Mouse (Mus musculus) ES-Bruce4 (cell line): ENCODE measurements around the gene Ifit1bl2. TPM values are rescaled to one million over a fixed set of nuclear protein-coding genes. Genes with fewer than 3 reads are reported as not detected.

Experiments
- H3K27ac ChIP-seq: 2 replicates; pipeline ENCODE4 v1.5.1; 2012; ENCODE audit warnings: low read length, inconsistent platforms; ENCODE audit not compliant: insufficient read depth
- H3K27me3 ChIP-seq: 2 replicates; pipeline ENCODE4 v1.6.1; 2012; ENCODE audit warnings: mild to moderate bottlenecking, low read length, inconsistent platforms; ENCODE audit not compliant: control insufficient read depth, poor library complexity, insufficient read depth, severe bottlenecking
- H3K36me3 ChIP-seq: 2 replicates; pipeline ENCODE4 v1.6.1; 2012; ENCODE audit warnings: inconsistent platforms, mild to moderate bottlenecking, low read length, moderate library complexity; ENCODE audit not compliant: control insufficient read depth, poor library complexity, insufficient read depth, severe bottlenecking
- H3K4me1 ChIP-seq: one replicate; pipeline ENCODE4 v1.8.1; 2011; ENCODE audit warnings: low read length; ENCODE audit not compliant: control insufficient read depth, insufficient read depth
- H3K4me3 ChIP-seq: 2 replicates; pipeline ENCODE4 v1.5.1; 2011; ENCODE audit warnings: low read depth, mild to moderate bottlenecking, low read length
- H3K9ac ChIP-seq: 2 replicates; pipeline ENCODE4 v1.6.1; 2012; ENCODE audit warnings: low read depth, mild to moderate bottlenecking, inconsistent platforms; ENCODE audit not compliant: poor library complexity, severe bottlenecking
- H3K9me3 ChIP-seq: replicated peaks from 2 replicates; pipeline ENCODE4 v1.6.1; 2012; ENCODE audit warnings: mild to moderate bottlenecking, low read length, inconsistent platforms; ENCODE audit not compliant: control insufficient read depth, poor library complexity, insufficient read depth, severe bottlenecking
- CTCF ChIP-seq: IDR thresholded peaks from one replicate; pipeline ENCODE4 v1.8.1; 2011; ENCODE audit warnings: low read depth, low read length
- EP300 ChIP-seq: IDR thresholded peaks from 2 replicates; pipeline ENCODE4 v1.6.1; 2011; ENCODE audit warnings: low read depth, low read length; ENCODE audit not compliant: insufficient read depth
- POLR2A ChIP-seq: IDR thresholded peaks from one replicate; pipeline ENCODE4 v1.8.1; 2011; ENCODE audit warnings: low read length; ENCODE audit not compliant: insufficient read depth
- polyA plus RNA-seq: library from polyadenylated mRNA; stranded (reverse); fragments of >200 nt; gene quantifications from 2 replicates; pipeline ENCODE4 v1.2.4, GENCODE M21; 2011; ENCODE audit warnings: low read depth; ENCODE audit not compliant: missing spikeins, insufficient read depth, insufficient read length

Gene Ifit1bl2
- polyA plus RNA-seq, 1 experiment, result not detected

- TF ChIP-seq EP300, result no peak
- no peak for TF ChIP-seq CTCF
- no peak for TF ChIP-seq POLR2A
- Histone ChIP-seq H3K27me3 (no peaks in the 10 kb centered on the region), H3K4me1 (no peaks in the 10 kb centered on the region), H3K4me3 (no peak overlapping the region), H3K36me3 (no peaks in the 10 kb centered on the region), H3K9ac (no peak overlapping the region), H3K27ac (no peak overlapping the region), H3K9me3 (no peaks in the 10 kb centered on the region)
Measured at GRCm38 (mm10) chr19:34577121-34577520, 63.4 kb downstream of the Ifit1bl2 start.

DNA sequence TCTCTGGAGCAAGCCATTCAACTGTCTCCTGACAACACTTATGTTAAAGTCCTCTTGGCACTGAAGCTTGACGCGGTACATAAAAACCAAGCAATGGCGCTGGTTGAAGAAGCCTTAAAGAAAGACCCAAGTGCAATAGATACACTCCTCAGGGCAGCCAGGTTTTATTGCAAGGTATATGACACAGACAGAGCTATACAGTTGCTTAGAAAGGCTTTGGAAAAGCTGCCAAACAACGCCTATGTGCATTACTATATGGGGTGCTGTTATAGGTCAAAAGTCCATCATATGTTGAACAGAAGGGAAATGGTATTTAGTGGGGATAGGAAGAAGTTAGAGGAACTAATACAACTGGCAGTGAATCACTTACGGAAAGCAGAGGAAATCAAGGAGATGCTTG is 66.9 kb downstream of the Ifit1bl2 start:
- Histone ChIP-seq H3K27me3 (no peaks in the 10 kb centered on the region), H3K9ac (no peak overlapping the region), H3K4me3 (no peak overlapping the region), H3K36me3 (no peaks in the 10 kb centered on the region), H3K9me3 (no peaks in the 10 kb centered on the region), H3K4me1 (no peaks in the 10 kb centered on the region), H3K27ac (no peak overlapping the region)
- no peak for TF ChIP-seq POLR2A
- no peak for TF ChIP-seq EP300
- TF ChIP-seq CTCF, result no peak

DNA sequence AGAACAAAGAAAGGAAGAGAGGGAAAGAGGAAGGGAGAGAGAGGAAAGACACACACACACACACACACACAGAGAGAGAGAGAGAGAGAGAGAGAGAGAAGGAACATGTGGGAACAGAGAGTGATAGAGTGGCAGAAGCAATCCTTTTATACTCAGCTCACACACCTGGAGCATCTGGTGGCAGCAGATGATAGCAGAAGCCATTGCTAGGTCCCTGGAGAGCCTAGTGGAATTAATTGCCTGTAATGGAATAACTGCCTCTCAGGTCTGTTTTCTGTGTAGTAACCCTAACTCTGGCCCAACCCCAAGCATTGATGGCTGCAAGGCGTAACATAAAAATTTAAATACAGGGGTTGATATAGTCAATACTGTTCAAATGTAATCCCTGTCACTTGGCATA is 69.5 kb downstream of the Ifit1bl2 start:
- Histone ChIP-seq H3K4me3 (no peak overlapping the region), H3K4me1 (no peaks in the 10 kb centered on the region), H3K36me3 (no peaks in the 10 kb centered on the region), H3K9ac (no peak overlapping the region), H3K27ac (no peak overlapping the region), H3K27me3 (no peaks in the 10 kb centered on the region), H3K9me3 (no peaks in the 10 kb centered on the region)
- TF ChIP-seq EP300 (no peak), CTCF (no peak), POLR2A (no peak)

- Histone ChIP-seq H3K9me3 (no peaks in the 10 kb centered on the region), H3K4me3 (no peak overlapping the region), H3K36me3 (no peaks in the 10 kb centered on the region), H3K27me3 (no peaks in the 10 kb centered on the region), H3K9ac (no peak overlapping the region), H3K4me1 (no peaks in the 10 kb centered on the region), H3K27ac (no peak overlapping the region)
- TF ChIP-seq EP300 (no peak), CTCF (no peak), POLR2A (no peak)
Measured at GRCm38 (mm10) chr19:34569896-34570476, 70.6 kb downstream of the Ifit1bl2 start.

DNA sequence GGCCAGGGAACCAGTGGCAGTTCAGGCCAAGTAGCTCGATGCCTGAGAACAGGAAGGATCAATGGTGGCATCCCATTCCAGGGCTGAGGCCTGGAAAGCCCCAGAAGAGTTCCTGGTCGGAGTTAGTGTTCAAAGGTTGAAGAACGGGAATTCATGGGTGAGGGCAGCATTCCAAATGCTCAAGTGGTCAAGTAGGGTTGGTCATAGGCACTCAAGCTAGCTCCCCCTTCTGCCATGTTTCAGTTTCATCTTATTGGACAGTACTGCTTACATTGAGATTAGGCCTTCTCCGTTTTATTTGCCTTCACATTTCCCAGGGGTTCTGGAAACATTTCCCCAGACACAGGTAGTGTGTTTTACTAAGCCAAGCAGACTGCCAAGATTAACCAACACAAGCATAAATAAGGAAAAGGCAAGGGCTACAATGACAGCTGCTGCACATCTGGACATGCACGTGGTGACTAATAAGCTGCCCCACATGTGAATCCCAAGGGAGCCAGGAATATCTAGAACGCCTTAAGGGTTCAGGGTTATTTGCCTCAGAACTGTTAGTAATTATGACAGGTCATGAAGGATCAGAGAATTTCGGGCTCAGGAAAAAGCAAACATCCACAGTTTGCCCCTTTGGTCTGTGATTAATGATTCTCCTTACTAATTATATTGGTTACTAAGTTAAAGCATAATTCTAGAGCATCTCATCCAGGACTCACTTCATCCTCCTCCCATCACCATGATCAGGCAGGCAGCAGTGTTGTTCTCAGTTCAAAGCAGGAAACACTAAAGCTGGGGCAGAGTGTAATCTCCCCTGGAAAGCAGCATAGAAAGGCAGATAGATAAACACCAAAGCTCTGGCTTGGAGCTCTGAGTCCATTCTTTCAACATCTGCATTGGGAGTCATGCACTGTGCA is 71.3 kb downstream of the Ifit1bl2 start:
- Histone ChIP-seq H3K4me1 (no peaks in the 10 kb centered on the region), H3K27ac (no peak overlapping the region)

More for the DNA sequence above, 71.3 kb downstream of the Ifit1bl2 start:
- Histone ChIP-seq H3K27me3 (no peaks in the 10 kb centered on the region), H3K9ac (no peak overlapping the region), H3K4me3 (no peak overlapping the region), H3K9me3 (no peaks in the 10 kb centered on the region), H3K36me3 (no peaks in the 10 kb centered on the region)
- TF ChIP-seq EP300 (no peak), POLR2A (no peak), CTCF (no peak)

Other genes with a start within 250 kb of the Ifit1bl2 start
- not detected in 2 replicates for gene Ch25h, start 165.6 kb downstream of the Ifit1bl2 start, polyA plus RNA-seq
- 14.5 and 20.7 TPM in 2 replicates for gene Lipa, start 113.3 kb downstream of the Ifit1bl2 start, polyA plus RNA-seq
- gene Ifit2, start 90.0 kb downstream of the Ifit1bl2 start, polyA plus RNA-seq, result 1.9 and 3.2 TPM in 2 replicates
- 3.0 and 4.9 TPM in 2 replicates for gene Ifit3, start 57.2 kb downstream of the Ifit1bl2 start, polyA plus RNA-seq
- not detected in 2 replicates for gene Ifit1bl1, start 38.8 kb downstream of the Ifit1bl2 start, polyA plus RNA-seq
- 0.35 TPM in 1 of 2 replicates, not detected in the other for gene Ifit3b, start 32.8 kb downstream of the Ifit1bl2 start, polyA plus RNA-seq
- gene Ifit1, start 128 bp upstream of the Ifit1bl2 start, polyA plus RNA-seq, result 1.5 and 2.5 TPM in 2 replicates
- 0.68 and 1.2 TPM in 2 replicates for gene Slc16a12, start 106.5 kb upstream of the Ifit1bl2 start, polyA plus RNA-seq
- 7.4 and 8.7 TPM in 2 replicates for gene Pank1, start 238.7 kb upstream of the Ifit1bl2 start, polyA plus RNA-seq